Comparison of ENCODE assay signal across 8 mouse cellular contexts in genomic region chr8:11005460-11006275, GRCm38 (mm10). TPM values are rescaled to one million over a fixed set of nuclear protein-coding genes. Genes with fewer than 3 reads are reported as not detected.
DNase-seq lines count a peak whose midpoint lies in the region; ATAC-seq and TF ChIP-seq lines count a peak whose summit lies in the region.

No protein-coding gene starts in this region.

- peak overlapping the region; percentile 98 for H3K27ac ChIP-seq in layer of hippocampus, adult 2 months
- H3K27ac ChIP-seq in heart, embryonic 15.5 days: no peak overlapping the region
- no peak overlapping the region for H3K27ac ChIP-seq in liver, embryonic 14.5 days

- peak overlapping the region; percentile 90 for H3K4me2 ChIP-seq in heart, embryonic 15.5 days
- peak overlapping the region; percentile 96 for H3K4me2 ChIP-seq in liver, embryonic 14.5 days (ENCODE audit: low read depth)

- H3K4me3 ChIP-seq in layer of hippocampus, adult 2 months: peak overlapping the region; percentile 91
- peak overlapping the region; percentile 76 for H3K4me3 ChIP-seq in heart, embryonic 15.5 days
- peak overlapping the region; percentile 86 to 88 for H3K4me3 ChIP-seq in liver, embryonic 14.5 days (ENCODE audit: insufficient read depth in 1 of 2, low read depth in 2 of 2, low read length in 2 of 2)

- peak; percentile 28; the same call in 1 of the 2 replicates for TF ChIP-seq CTCF in layer of hippocampus, adult 2 months (conservative IDR thresholded peaks at IDR 0.05)
- no peak for TF ChIP-seq CTCF in brain, embryonic 14.5 days (IDR thresholded peaks at IDR 0.05; ENCODE audit: borderline replicate concordance, extremely low read depth, insufficient read depth, insufficient read length)
- no peak for TF ChIP-seq CTCF in liver, embryonic 14.5 days (IDR thresholded peaks at IDR 0.05; ENCODE audit: low read depth)

- H3K36me3 ChIP-seq in heart, embryonic 15.5 days: no peaks in the 10 kb centered on the region
- H3K36me3 ChIP-seq in liver, embryonic 14.5 days (replicated peaks; ENCODE audit: control insufficient read depth, insufficient read depth, low read depth): peaks cover 11% of the 10 kb centered on the region

- H3K9ac ChIP-seq in heart, embryonic 15.5 days: peak overlapping the region; percentile 92
- peak overlapping the region; percentile 93 for H3K9ac ChIP-seq in liver, embryonic 14.5 days (replicated peaks)

- no peak for ATAC-seq in heart, embryonic 15.5 days (replicated peaks; ENCODE audit: insufficient number of reproducible peaks, insufficient read depth, low FRiP score, low read depth)
- ATAC-seq in liver, embryonic 14.5 days (ENCODE audit: insufficient read depth): no peak

- WGBS in heart, embryonic 15.5 days: 80% methylated on average over 26 of the region's 26 CpGs
- 83% methylated on average over 26 of the region's 26 CpGs for WGBS in liver, embryonic 14.5 days (ENCODE audit: insufficient replicate concordance)

- H3K4me1 ChIP-seq in heart, embryonic 15.5 days (replicated peaks): peaks cover 58% of the 10 kb centered on the region
- H3K4me1 ChIP-seq in liver, embryonic 14.5 days (replicated peaks; ENCODE audit: control insufficient read depth in 2 of 2, insufficient read depth in 2 of 2, low read length in 1 of 2): peaks cover 27 to 37% of the 10 kb centered on the region in 2 experiments

- DNase-seq in layer of hippocampus, adult 2 months (ENCODE audit: low spot score in 2 of 2): no peak
- no peak for DNase-seq in layer of hippocampus, postnatal 36 days
- peak; percentile 20 for DNase-seq in brain, embryonic 14.5 days (ENCODE audit: low read depth)
- no peak for DNase-seq in liver, embryonic 14.5 days (ENCODE audit: low read depth in 3 of 3, low spot score in 3 of 3)
- DNase-seq in c-Kit-positive CD71-positive TER-119-positive erythroid progenitor cells, embryonic 14.5 days (ENCODE audit: low spot score): no peak
- no peak for DNase-seq in urinary bladder, postnatal 14 days (ENCODE audit: low spot score)
- no peak for DNase-seq in gastrocnemius, adult 18-20 months (ENCODE audit: low spot score)

- no peak for TF ChIP-seq POLR2A in brain, embryonic 14.5 days (IDR thresholded peaks at IDR 0.05; ENCODE audit: borderline replicate concordance, extremely low read depth, insufficient read depth, insufficient read length, poor library complexity, severe bottlenecking)

- no peaks in the 10 kb centered on the region for H3K27me3 ChIP-seq in heart, embryonic 15.5 days
- no peaks in the 10 kb centered on the region; the same call in 1 of the 2 replicates for H3K27me3 ChIP-seq in liver, embryonic 14.5 days (ENCODE audit: control insufficient read depth, insufficient read depth, low read length)

- TF ChIP-seq EP300 in liver, embryonic 14.5 days (IDR thresholded peaks at IDR 0.05; ENCODE audit: low read depth): no peak

- no peaks in the 10 kb centered on the region for H3K9me3 ChIP-seq in heart, embryonic 15.5 days (replicated peaks)
- H3K9me3 ChIP-seq in liver, embryonic 14.5 days (ENCODE audit: control insufficient read depth, low read length): no peaks in the 10 kb centered on the region

RNA-seq across cellular contexts. Expression of gene Irs2, which starts 2.6 kb away (rescaled TPM):
- 10 to 100 TPM; 74.3 to 74.9 TPM for total RNA-seq in layer of hippocampus, adult 2 months (2021)
- total RNA-seq in layer of hippocampus, postnatal 36 days (2021): 10 to 100 TPM; 70.3 to 78.6 TPM
- polyA plus RNA-seq in brain, embryonic 14.5 days (2012; rRNA removed): 9.7 and 17.6 TPM in 2 replicates
- 3.4 and 4.3 TPM in 2 replicates for polyA plus RNA-seq in heart, embryonic 15.5 days (2015; fragmentation: Nextera tagmentation; extraction: Ambion mirVana)
- 4.7 and 5.4 TPM in 2 replicates for polyA plus RNA-seq in liver, embryonic 14.5 days (2012; rRNA removed)
- polyA plus RNA-seq in liver, embryonic 14.5 days (2014; fragmentation: Nextera tagmentation; extraction: Ambion mirVana): 2.9 and 3.4 TPM in 2 replicates
- total RNA-seq in gastrocnemius, adult 18-20 months (2021): 10 to 100 TPM; 17.4 to 73.1 TPM
